ENCODE assay signal across 36 mouse cellular contexts in genomic region chr6:41504915-41505314, GRCm38 (mm10). TPM values are rescaled to one million over a fixed set of nuclear protein-coding genes. Genes with fewer than 3 reads are reported as not detected.
"Had no signal": no experiment of that assay in that cellular context is flagged by ENCODE, and none has a peak within 500 bp of the region (broad histone marks: within the 10 kb centered on the region; RNA-seq: fewer than 3 reads in every experiment).

No protein-coding gene starts in this region.

- H3K36me3 ChIP-seq: heart, embryonic 13.5 days; heart, embryonic 15.5 days; hindbrain, embryonic 13.5 days; hindbrain, embryonic 15.5 days; limb, embryonic 10.5 days; limb, embryonic 12.5 days; liver, embryonic 13.5 days had no signal

- DNase-seq: gastrocnemius, postnatal 14 days; gastrocnemius, postnatal 36 days; heart, adult 2 months; heart, postnatal 14 days; heart, postnatal 36 days; kidney, adult 11 months; kidney, adult 2 months; kidney, adult 9 months; kidney, postnatal 10 days; kidney, postnatal 25 days; kidney, postnatal 4 days; liver; liver, embryonic 13.5 days had no signal

- H3K9me3 ChIP-seq: heart, embryonic 15.5 days; hindbrain, embryonic 13.5 days; hindbrain, embryonic 15.5 days; limb, embryonic 10.5 days; limb, embryonic 12.5 days; liver, embryonic 13.5 days had no signal

- H3K27me3 ChIP-seq: heart, embryonic 13.5 days; heart, embryonic 15.5 days; hindbrain, embryonic 13.5 days; hindbrain, embryonic 15.5 days; limb, embryonic 12.5 days; liver, embryonic 13.5 days had no signal

- H3K27ac ChIP-seq: heart, adult 2 months; heart, embryonic 13.5 days; heart, embryonic 15.5 days; hindbrain, embryonic 13.5 days; hindbrain, embryonic 15.5 days; hindbrain, postnatal 0 days; layer of hippocampus, adult 2 months; left cerebral cortex, adult 2 months; limb, embryonic 10.5 days; limb, embryonic 12.5 days; liver, embryonic 13.5 days had no signal

- H3K9ac ChIP-seq: heart, embryonic 13.5 days; heart, embryonic 15.5 days; hindbrain, embryonic 13.5 days; hindbrain, embryonic 15.5 days; limb, embryonic 12.5 days; liver, embryonic 13.5 days had no signal

- H3K4me1 ChIP-seq: heart, embryonic 13.5 days; heart, embryonic 15.5 days; hindbrain, embryonic 13.5 days; hindbrain, embryonic 15.5 days; limb, embryonic 10.5 days; limb, embryonic 12.5 days; liver, embryonic 13.5 days had no signal

- H3K4me2 ChIP-seq: heart, embryonic 11.5 days; heart, embryonic 13.5 days; heart, embryonic 15.5 days; hindbrain, embryonic 13.5 days; hindbrain, embryonic 15.5 days; limb, embryonic 12.5 days; liver, embryonic 11.5 days; liver, embryonic 13.5 days had no signal

- H3K4me3 ChIP-seq: heart, adult 2 months; heart, embryonic 13.5 days; heart, embryonic 15.5 days; hindbrain, embryonic 13.5 days; hindbrain, embryonic 15.5 days; layer of hippocampus, adult 2 months; left cerebral cortex, adult 2 months; limb, embryonic 10.5 days; limb, embryonic 12.5 days; liver, embryonic 13.5 days had no signal

RNA-seq across cellular contexts. Expression of gene Prss2, which starts 16.7 kb away (rescaled TPM):
- total RNA-seq: gastrocnemius, adult 18-20 months; gastrocnemius, adult 8-10 months; gastrocnemius, postnatal 14 days; gastrocnemius, postnatal 36 days; heart, adult 2 months; heart, postnatal 14 days; heart, postnatal 36 days; hematopoietic stem cell, adult 5-6 weeks; hindbrain, postnatal 0 days; layer of hippocampus, adult 2 months; layer of hippocampus, postnatal 10 days; layer of hippocampus, postnatal 25 days; left cerebral cortex, adult 2 months; left cerebral cortex, postnatal 14 days; left cerebral cortex, postnatal 36 days had no signal
- polyA plus RNA-seq: heart, adult 2 months; heart, embryonic 11.5 days; heart, embryonic 13.5 days; heart, embryonic 15.5 days; heart, postnatal 0 days; hindbrain, embryonic 11.5 days; hindbrain, embryonic 13.5 days; hindbrain, embryonic 15.5 days; hindbrain, postnatal 0 days; kidney, adult 2 months; kidney, embryonic 16.5 days; limb, embryonic 10.5 days; limb, embryonic 12.5 days; liver, embryonic 13.5 days had no signal

RNA-seq across cellular contexts. Expression of gene Prss1, which starts 46.2 kb away (rescaled TPM):
- total RNA-seq: gastrocnemius, adult 18-20 months; gastrocnemius, adult 8-10 months; gastrocnemius, postnatal 14 days; gastrocnemius, postnatal 36 days; heart, adult 2 months; heart, postnatal 14 days; heart, postnatal 36 days; hematopoietic stem cell, adult 5-6 weeks; hindbrain, postnatal 0 days; layer of hippocampus, adult 2 months; layer of hippocampus, postnatal 10 days; layer of hippocampus, postnatal 25 days; left cerebral cortex, adult 2 months; left cerebral cortex, postnatal 14 days; left cerebral cortex, postnatal 36 days had no signal
- polyA plus RNA-seq: gonadal fat pad, adult 2 months; heart, adult 2 months; heart, embryonic 11.5 days; heart, embryonic 13.5 days; heart, embryonic 15.5 days; heart, postnatal 0 days; hindbrain, embryonic 11.5 days; hindbrain, embryonic 13.5 days; hindbrain, embryonic 15.5 days; hindbrain, postnatal 0 days; kidney, adult 2 months; kidney, embryonic 16.5 days; limb, embryonic 10.5 days; limb, embryonic 12.5 days; limb, embryonic 14.5 days; liver, embryonic 11.5 days; liver, embryonic 13.5 days had no signal

RNA-seq across cellular contexts. Expression of gene Gm10334, which starts 59.0 kb away (rescaled TPM):
- total RNA-seq: gastrocnemius, adult 18-20 months; gastrocnemius, adult 8-10 months; gastrocnemius, postnatal 14 days; gastrocnemius, postnatal 36 days; heart, adult 2 months; heart, postnatal 14 days; heart, postnatal 36 days; hematopoietic stem cell, adult 5-6 weeks; hindbrain, postnatal 0 days; layer of hippocampus, adult 2 months; layer of hippocampus, postnatal 10 days; layer of hippocampus, postnatal 25 days had no signal
- polyA plus RNA-seq: gonadal fat pad, adult 2 months; heart, adult 2 months; heart, embryonic 11.5 days; heart, embryonic 13.5 days; heart, embryonic 15.5 days; heart, postnatal 0 days; hindbrain, embryonic 15.5 days; hindbrain, postnatal 0 days; kidney, adult 2 months; kidney, embryonic 16.5 days; limb, embryonic 10.5 days; limb, embryonic 12.5 days; limb, embryonic 14.5 days; liver, embryonic 11.5 days; liver, embryonic 13.5 days had no signal
